Mouse (Mus musculus): Measurements from ENCODE around the gene Gatad2a. TPM values are rescaled to one million over a fixed set of nuclear protein-coding genes. Genes with fewer than 3 reads are reported as not detected.

Gene Gatad2a
- polyA plus RNA-seq (2012; rRNA removed) (18.3 and 19.2 TPM in 2 replicates), polyA plus RNA-seq (2014; fragmentation: Nextera tagmentation; extraction: Ambion mirVana) (22.7 and 32.9 TPM in 2 replicates)

DNA sequence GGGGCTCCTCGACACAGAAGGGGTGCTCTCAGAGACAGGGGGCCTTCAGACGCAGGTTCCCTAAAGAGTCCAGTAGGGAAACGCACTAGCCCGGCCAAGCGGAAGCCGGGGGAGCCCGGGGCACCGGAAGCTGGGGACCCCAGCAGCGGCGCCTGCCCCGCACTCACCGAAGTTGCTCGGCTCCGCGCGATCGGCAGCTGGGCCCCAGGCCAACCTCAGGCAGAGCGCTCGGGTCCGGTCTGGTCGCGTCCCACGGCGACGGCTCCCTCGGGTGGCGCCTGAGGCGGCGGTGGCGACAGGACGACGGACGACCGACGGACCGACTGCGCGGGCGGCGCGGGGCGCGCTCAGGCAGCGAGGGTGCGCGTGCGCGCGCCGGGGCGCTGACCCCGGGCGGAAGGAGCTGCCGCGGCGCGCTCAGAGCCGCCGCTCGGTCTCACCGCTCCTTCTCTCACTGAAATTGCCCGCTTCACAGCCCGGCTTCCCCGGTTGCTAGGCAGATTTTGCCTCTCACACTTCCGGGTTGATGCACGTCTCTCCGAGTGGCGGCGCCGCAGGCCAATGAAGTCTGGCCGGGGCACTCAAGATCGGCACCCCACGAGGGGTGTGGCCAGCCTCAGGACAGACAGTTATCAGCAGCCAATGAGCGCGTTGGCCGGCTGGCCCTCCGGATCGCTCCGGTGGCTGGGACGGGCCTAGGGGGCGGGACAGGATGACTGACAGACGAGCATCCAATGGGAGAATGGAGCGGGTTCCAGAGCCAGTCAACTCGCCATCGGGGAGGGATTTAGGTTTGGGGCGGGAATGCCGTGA lies at the start of gene Gatad2a:
Gene Gatad2a, minus strand, starts transcription at position 609 of the 813 bp plus-strand sequence.
- TF ChIP-seq CTCF (IDR thresholded peaks at IDR 0.05; ENCODE audit: low read depth) = peak; percentile 34
- TF ChIP-seq EP300 (IDR thresholded peaks at IDR 0.05; ENCODE audit: low read depth) = no peak
- Histone ChIP-seq H3K9me3 (ENCODE audit: control insufficient read depth, low read length) (no peaks in the 10 kb centered on the region), H3K27me3 (ENCODE audit: control insufficient read depth, insufficient read depth, low read length) (no peaks in the 10 kb centered on the region), H3K4me1 (replicated peaks; ENCODE audit: control insufficient read depth in 2 of 2, insufficient read depth in 2 of 2, low read length in 1 of 2) (peaks cover 17 to 21% of the 10 kb centered on the region in 2 experiments), H3K4me3 (ENCODE audit: insufficient read depth in 1 of 2, low read depth in 2 of 2, low read length in 2 of 2) (peak within 1 kb of the TSS; percentile 69 to 96), H3K27ac (peak within 1 kb of the TSS; percentile 93), H3K4me2 (ENCODE audit: low read depth) (peak within 1 kb of the TSS; percentile 92), H3K36me3 (replicated peaks; ENCODE audit: control insufficient read depth, insufficient read depth, low read depth) (peaks cover 11% of the 10 kb centered on the region), H3K9ac (replicated peaks) (peak within 1 kb of the TSS; percentile 86)
- under 1% methylated on average over 87 of the region's 87 CpGs for WGBS (ENCODE audit: insufficient replicate concordance)
- peak in 2 of 3 experiments; percentile 100 for DNase-seq (ENCODE audit: low read depth in 3 of 3, low spot score in 3 of 3)
- peak; percentile 94 for ATAC-seq (ENCODE audit: insufficient read depth)

- peak overlapping the region; percentile 85 for H3K9ac ChIP-seq (replicated peaks)
- H3K4me3 ChIP-seq (ENCODE audit: insufficient read depth in 1 of 2, low read depth in 2 of 2, low read length in 2 of 2) = peak overlapping the region in 1 of 2 experiments; percentile 83; a peak in 2 of 4 replicates
- no peak for DNase-seq (ENCODE audit: low read depth in 3 of 3, low spot score in 3 of 3)
- H3K9me3 ChIP-seq (ENCODE audit: control insufficient read depth, low read length) = no peaks in the 10 kb centered on the region
- no peak for ATAC-seq (ENCODE audit: insufficient read depth)
- H3K36me3 ChIP-seq (replicated peaks; ENCODE audit: control insufficient read depth, insufficient read depth, low read depth) = peaks cover 4% of the 10 kb centered on the region; the same call in 1 of the 2 replicates
- no peak overlapping the region for H3K27ac ChIP-seq
- WGBS (ENCODE audit: insufficient replicate concordance) = 64% methylated on average over 5 of the region's 5 CpGs
- TF ChIP-seq EP300 (IDR thresholded peaks at IDR 0.05; ENCODE audit: low read depth) (no peak), CTCF (IDR thresholded peaks at IDR 0.05; ENCODE audit: low read depth) (no peak)
- peak overlapping the region; percentile 93 for H3K4me2 ChIP-seq (ENCODE audit: low read depth)
- peaks cover 19 to 29% of the 10 kb centered on the region in 2 experiments for H3K4me1 ChIP-seq (replicated peaks; ENCODE audit: control insufficient read depth in 2 of 2, insufficient read depth in 2 of 2, low read length in 1 of 2)
- H3K27me3 ChIP-seq (ENCODE audit: control insufficient read depth, insufficient read depth, low read length) = no peaks in the 10 kb centered on the region
Observed at GRCm38 (mm10) chr8:70043996-70044395, 47.8 kb upstream of the Gatad2a start.

DNA sequence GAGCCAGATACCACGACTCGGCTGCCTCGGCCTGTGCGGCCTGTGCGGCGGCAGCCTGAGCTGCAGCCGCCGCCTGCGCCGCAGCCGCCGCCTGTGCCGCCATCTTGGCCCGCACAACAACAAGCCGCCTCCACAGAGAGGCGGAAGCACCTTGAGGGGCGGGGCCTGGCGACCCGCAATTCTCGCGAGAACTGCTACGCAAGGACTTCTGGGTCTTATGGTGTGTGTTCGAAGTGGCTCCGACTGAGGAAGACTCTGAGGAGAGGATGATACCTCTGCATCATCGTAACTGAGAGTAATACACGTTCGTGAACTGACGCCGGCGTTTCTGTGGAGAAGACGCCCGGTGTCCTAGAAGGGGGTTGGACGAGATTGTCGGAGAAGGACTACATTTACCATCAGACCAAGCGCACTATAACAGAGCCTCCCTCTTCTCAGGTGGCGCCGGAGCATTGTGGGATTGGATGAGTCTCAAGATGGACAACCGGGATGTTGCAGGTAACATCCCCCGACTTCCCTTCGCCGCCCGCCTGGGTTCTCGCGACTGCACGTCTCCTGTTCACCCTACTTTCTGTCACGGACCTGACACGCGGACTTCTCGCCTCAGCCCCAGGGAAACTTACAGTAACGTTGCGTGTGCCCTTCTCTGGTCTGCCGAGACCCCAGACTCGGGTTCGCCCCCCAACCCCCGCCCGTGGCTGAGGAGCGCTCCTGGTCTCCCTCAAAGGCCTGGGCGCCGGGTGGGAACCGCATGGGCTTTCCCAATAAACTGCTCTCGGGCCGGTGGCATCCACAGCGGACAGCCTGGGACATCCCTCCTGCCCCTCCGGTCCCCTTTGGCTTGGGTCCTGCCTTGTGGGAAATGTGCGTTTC lies 46.6 kb upstream of the Gatad2a start, which contains the start of the genes Mau2 and Sugp1:
Gene Mau2, minus strand, starts transcription at position 152 of the 873 bp plus-strand sequence.
Gene Sugp1, plus strand, starts transcription at position 231 of the 873 bp plus-strand sequence.
- Histone ChIP-seq H3K36me3 (replicated peaks; ENCODE audit: control insufficient read depth, insufficient read depth, low read depth) (no peaks in the 10 kb centered on the region), H3K9me3 (ENCODE audit: control insufficient read depth, low read length) (no peaks in the 10 kb centered on the region), H3K4me3 (ENCODE audit: insufficient read depth in 1 of 2, low read depth in 2 of 2, low read length in 2 of 2) (peak within 1 kb of the TSS; percentile 83 to 93), H3K4me2 (ENCODE audit: low read depth) (peak within 1 kb of the TSS; percentile 93), H3K9ac (replicated peaks) (peak within 1 kb of the TSS; percentile 85), H3K27me3 (ENCODE audit: control insufficient read depth, insufficient read depth, low read length) (no peaks in the 10 kb centered on the region), H3K27ac (peak within 1 kb of the TSS; percentile 61), H3K4me1 (replicated peaks; ENCODE audit: control insufficient read depth in 2 of 2, insufficient read depth in 2 of 2, low read length in 1 of 2) (peaks cover 29 to 37% of the 10 kb centered on the region in 2 experiments)
- WGBS (ENCODE audit: insufficient replicate concordance) = under 1% methylated on average over 65 of the region's 65 CpGs
- DNase-seq (ENCODE audit: low read depth in 3 of 3, low spot score in 3 of 3) = peak; percentile 93 to 95 (median 94)
- TF ChIP-seq EP300 (IDR thresholded peaks at IDR 0.05; ENCODE audit: low read depth) = no peak; the same call in 1 of the 2 replicates
- TF ChIP-seq CTCF (IDR thresholded peaks at IDR 0.05; ENCODE audit: low read depth) = no peak
- peak; percentile 92 for ATAC-seq (ENCODE audit: insufficient read depth)

- no peaks in the 10 kb centered on the region for H3K9me3 ChIP-seq (ENCODE audit: control insufficient read depth, low read length)
Observed at GRCm38 (mm10) chr8:70041885-70042546, 45.8 kb upstream of the Gatad2a start.

More at GRCm38 (mm10) chr8:70041885-70042546, 45.8 kb upstream of the Gatad2a start:
- peak overlapping the region; percentile 61 for H3K27ac ChIP-seq
- H3K4me3 ChIP-seq (ENCODE audit: insufficient read depth in 1 of 2, low read depth in 2 of 2, low read length in 2 of 2) = peak overlapping the region; percentile 83 to 93
- peak overlapping the region; percentile 93 for H3K4me2 ChIP-seq (ENCODE audit: low read depth)
- DNase-seq (ENCODE audit: low read depth in 3 of 3, low spot score in 3 of 3) (peak in 1 of 3 experiments; percentile 12), ATAC-seq (ENCODE audit: insufficient read depth) (peak; percentile 54)
- H3K4me1 ChIP-seq (replicated peaks; ENCODE audit: control insufficient read depth in 2 of 2, insufficient read depth in 2 of 2, low read length in 1 of 2) = peaks cover 37 to 45% of the 10 kb centered on the region in 2 experiments
- H3K9ac ChIP-seq (replicated peaks) = peak overlapping the region; percentile 85
- WGBS (ENCODE audit: insufficient replicate concordance) = under 1% methylated on average over 47 of the region's 47 CpGs
- no peaks in the 10 kb centered on the region for H3K27me3 ChIP-seq (ENCODE audit: control insufficient read depth, insufficient read depth, low read length)
- TF ChIP-seq EP300 (IDR thresholded peaks at IDR 0.05; ENCODE audit: low read depth) (no peak), CTCF (IDR thresholded peaks at IDR 0.05; ENCODE audit: low read depth) (no peak)
- peaks cover 3% of the 10 kb centered on the region; the same call in 1 of the 2 replicates for H3K36me3 ChIP-seq (replicated peaks; ENCODE audit: control insufficient read depth, insufficient read depth, low read depth)
